Mouse (Mus musculus): ENCODE measurements around the gene Sp6.

DNA sequence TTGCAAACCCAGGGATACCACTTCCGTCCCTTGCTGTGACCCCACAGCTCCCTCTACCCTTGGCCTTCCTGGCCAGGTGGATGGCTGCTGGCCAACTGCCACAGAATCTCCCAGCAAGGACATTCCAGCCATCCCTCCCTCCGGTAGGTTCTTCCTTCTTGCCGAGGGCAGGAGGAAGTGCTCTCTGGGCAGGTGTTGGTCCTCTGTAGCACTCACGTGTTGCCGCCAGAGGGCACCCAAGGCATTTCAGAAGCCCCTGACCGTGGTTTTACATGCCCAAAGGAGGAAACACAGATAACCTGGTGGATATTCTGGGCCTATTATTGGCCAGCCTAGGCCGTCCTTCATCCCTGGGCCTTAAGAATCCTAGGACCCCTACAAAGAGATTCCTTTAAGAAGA is 30.8 kb upstream of the Sp6 start:
- TF ChIP-seq CTCF (IDR thresholded peaks at IDR 0.05) (peak; percentile 98), POLR2A (IDR thresholded peaks at IDR 0.05; ENCODE audit: insufficient read depth, low read depth, low read length) (no peak)

Measured in heart, adult 2 months (tissue).